Mouse (Mus musculus): ENCODE data around the gene BC100530. TPM values are rescaled to one million over a fixed set of nuclear protein-coding genes. Genes with fewer than 3 reads are reported as not detected.

Gene BC100530
- total RNA-seq (2023) = not detected

DNA sequence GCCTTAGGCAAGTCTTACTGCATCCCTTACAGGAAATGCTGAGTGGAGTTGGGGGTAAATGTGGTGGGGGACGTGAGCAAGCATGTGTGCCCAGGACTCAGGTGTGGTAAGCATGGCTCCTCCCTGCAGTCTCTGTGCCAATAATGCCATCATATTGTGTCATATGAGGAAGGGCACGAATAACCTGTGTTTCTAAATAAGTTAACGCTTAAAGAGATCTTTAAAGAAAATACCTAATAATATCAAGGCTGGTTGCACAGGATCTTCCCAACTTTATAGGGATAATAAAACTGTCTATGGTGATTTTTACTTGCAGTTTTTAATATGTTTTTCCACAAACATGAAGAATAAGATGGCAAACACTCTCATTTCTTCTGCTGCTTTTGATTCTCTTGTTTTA lies at the start of gene BC100530:
TSS of gene BC100530 (minus strand) at position 101 of the 400 bp plus-strand sequence.

DNA sequence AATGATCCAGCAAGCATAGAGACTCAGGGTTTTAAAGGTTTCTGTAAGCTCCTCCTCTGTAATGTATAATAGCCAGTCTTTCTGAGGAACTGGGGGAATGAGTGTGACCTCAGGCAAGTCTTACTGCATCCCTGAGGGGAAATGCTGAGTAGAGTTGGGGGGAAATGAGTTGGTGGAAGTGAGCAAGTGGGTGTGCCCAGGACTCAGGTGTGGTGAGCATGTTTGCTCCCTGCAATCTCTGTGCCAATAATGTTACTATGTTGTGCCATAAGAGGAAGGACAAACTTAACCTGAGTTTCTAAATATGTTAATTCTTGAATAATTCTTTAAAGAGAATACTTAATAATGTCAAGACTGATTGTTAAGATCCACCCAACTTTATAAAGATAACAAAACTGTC lies 40.8 kb upstream of the BC100530 start, which contains the start of gene Stfa2:
TSS of gene Stfa2 (minus strand) at position 101 of the 400 bp plus-strand sequence.

DNA sequence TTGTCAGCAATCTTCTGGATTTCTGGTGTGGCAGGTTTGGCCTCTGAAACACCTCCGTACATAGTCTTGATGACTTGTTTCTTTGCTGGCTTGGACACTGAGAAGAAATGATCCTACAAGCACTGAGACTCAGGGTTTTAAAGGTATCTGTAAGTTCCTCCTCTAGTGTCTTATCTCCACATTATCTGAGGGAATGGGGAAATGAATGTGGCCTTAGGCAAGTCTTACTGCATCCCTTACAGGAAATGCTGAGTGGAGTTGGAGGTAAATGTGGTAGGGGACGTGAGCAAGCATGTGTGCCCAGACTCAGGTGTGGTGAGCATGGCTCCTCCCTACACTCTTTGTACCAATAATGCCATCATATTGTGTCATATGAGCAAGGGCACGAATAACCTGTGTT lies 33.3 kb downstream of the BC100530 start, which contains the start of gene BC117090:
TSS of gene BC117090 (minus strand) at position 101 of the 400 bp plus-strand sequence.

Other genes with a start within 250 kb of the BC100530 start
- gene Csta1, start 236.5 kb downstream of the BC100530 start, total RNA-seq (2023) = not detected
- gene Stfa2l1, start 210.9 kb downstream of the BC100530 start, total RNA-seq (2023) = not detected
- not detected for gene Gm5483, start 183.5 kb downstream of the BC100530 start, total RNA-seq (2023)
- gene Gm5416, start 157.3 kb downstream of the BC100530 start, total RNA-seq (2023) = not detected
- gene 2010005H15Rik, start 146.3 kb downstream of the BC100530 start, total RNA-seq (2023) = not detected
- gene Stfa1, start 90.8 kb downstream of the BC100530 start, total RNA-seq (2023) = not detected
- gene BC117090, start 33.4 kb downstream of the BC100530 start, total RNA-seq (2023) = not detected
- gene Stfa2, start 40.7 kb upstream of the BC100530 start, total RNA-seq (2023) = not detected
- not detected for gene Stfa3, start 87.6 kb upstream of the BC100530 start, total RNA-seq (2023)
- not detected for gene Casr, start 194.4 kb upstream of the BC100530 start, total RNA-seq (2023)

Data from CD4-positive naive resting alpha-beta T cell, adult 57 days (primary cell).